Mouse (Mus musculus) stomach, embryonic 16.5 days (tissue): Measurements from ENCODE around the gene Olfr1413. TPM values are rescaled to one million over a fixed set of nuclear protein-coding genes. Genes with fewer than 3 reads are reported as not detected.

Experiments
- ATAC-seq: fragments of 200-750 bp; cut with Nextera tagmentation; 2 replicates; pipeline ENCODE4 v1.8.0; 2017; ENCODE audit warnings: moderate number of reproducible peaks, moderate TSS enrichment; ENCODE audit not compliant: insufficient read depth, low FRiP score
- H3K27ac ChIP-seq: fragments of 300-500 bp; sonication (generic); 2 replicates; pipeline ENCODE4 v1.5.1; 2014; ENCODE audit warnings: low read length
- H3K27me3 ChIP-seq: fragments of 300-500 bp; sonication (generic); 2 replicates; pipeline ENCODE4 v1.6.1; 2014; ENCODE audit warnings: low read length, control low read depth, mixed read lengths; ENCODE audit not compliant: control insufficient read depth, insufficient read depth
- H3K36me3 ChIP-seq: fragments of 300-500 bp; sonication (generic); 2 replicates; pipeline ENCODE4 v1.6.1; 2014; ENCODE audit warnings: low read length; ENCODE audit not compliant: control insufficient read depth, insufficient read depth
- H3K4me1 ChIP-seq: fragments of 300-500 bp; sonication (generic); 2 replicates; pipeline ENCODE4 v1.6.1; 2014; ENCODE audit warnings: low read length, control low read depth, mixed read lengths; ENCODE audit not compliant: control insufficient read depth, insufficient read depth
- H3K4me2 ChIP-seq: fragments of 300-500 bp; sonication (generic); 2 replicates; pipeline ENCODE4 v1.6.1; 2014; ENCODE audit warnings: low read depth, low read length, mixed read lengths
- H3K4me3 ChIP-seq: fragments of 300-500 bp; sonication (generic); replicated peaks from 2 replicates; pipeline ENCODE4 v1.5.1; 2014; ENCODE audit warnings: mild to moderate bottlenecking, low read length
- H3K9ac ChIP-seq: fragments of 300-500 bp; sonication (generic); 2 replicates; pipeline ENCODE4 v1.6.1; 2014; ENCODE audit warnings: low read length
- H3K9me3 ChIP-seq: fragments of 300-500 bp; sonication (generic); replicated peaks from 2 replicates; pipeline ENCODE4 v1.6.1; 2016; ENCODE audit warnings: low read length, control low read depth; ENCODE audit not compliant: control insufficient read depth
- WGBS: fragments of 180-500 bp; shearing (Covaris S2); extraction: QIAGEN DNeasy Blood & Tissue Kit; methylation state at CpG from one replicate; pipeline ENCODE4 v1.1.7; 2014; 5-methylcytosine and 5-hydroxymethylcytosine counted together
- polyA plus RNA-seq: library from polyadenylated mRNA; unstranded; fragments of >200 nt; fragmentation: Nextera tagmentation; extraction: Ambion mirVana; gene quantifications from 2 replicates; pipeline ENCODE4 v1.2.1, GENCODE M21; 2015

The Olfr1413 gene
- polyA plus RNA-seq, 1 experiment from 2014 or later: not detected

DNA sequence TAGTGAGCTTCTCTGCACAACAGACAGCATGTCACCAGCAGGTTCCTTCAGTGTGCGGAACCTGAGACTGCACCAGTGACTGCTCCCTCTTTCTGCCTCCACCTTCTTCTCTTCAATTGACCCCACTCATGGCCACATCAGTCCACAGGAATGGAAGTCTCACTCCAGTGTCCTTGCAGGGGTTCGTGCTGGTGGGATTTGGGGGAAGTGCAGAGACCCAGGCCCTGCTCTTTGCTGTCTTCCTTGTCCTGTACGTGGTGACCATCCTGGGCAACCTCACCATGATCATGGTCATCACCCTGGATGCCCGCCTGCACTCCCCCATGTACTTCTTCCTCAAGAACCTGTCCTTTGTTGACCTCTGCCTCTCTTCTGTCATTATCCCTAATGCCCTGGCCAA lies 36.6 kb downstream of the Olfr1413 start:
- Histone ChIP-seq H3K9me3 (no peaks in the 10 kb centered on the region), H3K4me1 (no peaks in the 10 kb centered on the region), H3K36me3 (no peaks in the 10 kb centered on the region), H3K4me2 (no peak overlapping the region), H3K4me3 (no peak overlapping the region), H3K9ac (no peak overlapping the region), H3K27ac (no peak overlapping the region), H3K27me3 (no peaks in the 10 kb centered on the region)
- ATAC-seq: no peak
- 76% methylated on average over 4 of the region's 4 CpGs for WGBS

DNA sequence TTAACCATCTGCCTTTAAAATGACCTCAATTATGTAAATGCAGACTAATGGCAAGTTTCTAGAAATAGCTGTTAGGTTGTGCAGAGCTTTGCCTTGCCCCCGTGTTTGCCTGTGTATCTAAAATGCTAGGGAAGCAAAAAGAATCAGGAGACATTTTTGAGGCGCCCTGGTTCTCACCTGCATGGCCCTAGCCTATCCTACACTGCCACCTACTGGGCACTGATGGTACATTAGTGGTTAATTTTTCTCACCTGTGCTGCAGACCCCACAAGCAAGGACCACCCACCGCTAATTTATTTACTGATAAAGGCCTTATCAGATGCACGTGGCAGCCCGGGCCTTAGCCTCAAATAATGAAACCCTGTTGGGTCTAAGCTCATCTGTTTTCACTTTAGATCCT lies 39.9 kb downstream of the Olfr1413 start:
- 4% methylated on average over 5 of the region's 5 CpGs for WGBS
- no peak overlapping the region for H3K9ac ChIP-seq
- no peak overlapping the region for H3K4me3 ChIP-seq
- no peak overlapping the region for H3K4me2 ChIP-seq
- H3K9me3 ChIP-seq: no peaks in the 10 kb centered on the region
- H3K27ac ChIP-seq: no peak overlapping the region
- H3K27me3 ChIP-seq: no peaks in the 10 kb centered on the region
- no peaks in the 10 kb centered on the region for H3K36me3 ChIP-seq
- no peaks in the 10 kb centered on the region for H3K4me1 ChIP-seq
- ATAC-seq: no peak

DNA sequence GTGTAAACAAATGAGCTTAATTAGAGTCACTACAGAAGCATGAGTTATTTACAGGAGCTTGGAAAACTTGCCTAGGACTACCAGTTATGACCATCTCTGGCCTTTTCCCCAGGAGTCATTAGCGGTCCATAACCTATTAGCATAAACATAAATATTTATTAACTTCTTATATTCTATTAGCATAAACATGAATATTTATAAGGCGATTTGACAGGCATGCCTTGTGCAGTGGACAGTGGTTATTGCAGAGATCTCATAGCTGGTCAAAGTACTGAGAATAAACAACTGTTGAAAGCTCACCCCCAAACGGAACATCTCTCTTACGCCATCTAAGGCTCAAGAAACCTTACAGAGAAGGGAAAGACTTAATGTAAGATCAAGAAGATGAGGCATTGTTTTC lies 42.1 kb downstream of the Olfr1413 start:
- no peak overlapping the region for H3K27ac ChIP-seq
- no peaks in the 10 kb centered on the region for H3K36me3 ChIP-seq
- H3K9me3 ChIP-seq: no peaks in the 10 kb centered on the region
- H3K4me3 ChIP-seq: no peak overlapping the region
- H3K4me2 ChIP-seq: no peak overlapping the region
- no peaks in the 10 kb centered on the region for H3K27me3 ChIP-seq
- ATAC-seq: no peak
- WGBS: 39% methylated on average over 4 of the region's 4 CpGs
- H3K9ac ChIP-seq: no peak overlapping the region
- no peaks in the 10 kb centered on the region for H3K4me1 ChIP-seq

DNA sequence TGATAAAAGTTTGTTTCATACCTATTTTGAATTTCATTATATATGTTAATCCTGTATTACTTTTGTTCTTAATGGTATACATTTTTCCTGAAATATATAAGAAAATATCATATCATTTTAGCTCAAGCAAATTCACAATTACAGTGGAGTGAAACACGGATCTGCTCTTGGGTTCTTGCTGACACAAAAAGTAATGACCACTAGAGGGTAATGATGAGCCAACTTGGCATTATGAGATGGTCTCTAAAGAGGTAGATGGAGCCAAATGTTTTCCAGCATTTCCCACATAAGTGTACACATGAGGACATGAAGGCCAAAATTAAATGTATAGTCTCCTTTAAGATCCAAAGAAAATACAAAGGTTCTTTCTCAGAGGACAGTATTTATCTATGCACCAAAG lies 43.4 kb downstream of the Olfr1413 start:
- H3K4me1 ChIP-seq: no peaks in the 10 kb centered on the region
- H3K4me2 ChIP-seq: no peak overlapping the region
- H3K9me3 ChIP-seq: no peaks in the 10 kb centered on the region
- no peak overlapping the region for H3K27ac ChIP-seq
- ATAC-seq: no peak
- H3K27me3 ChIP-seq: no peaks in the 10 kb centered on the region
- H3K9ac ChIP-seq: no peak overlapping the region
- no peak overlapping the region for H3K4me3 ChIP-seq
- H3K36me3 ChIP-seq: no peaks in the 10 kb centered on the region
- WGBS: 16% methylated on average over 1 of the region's 1 CpGs

DNA sequence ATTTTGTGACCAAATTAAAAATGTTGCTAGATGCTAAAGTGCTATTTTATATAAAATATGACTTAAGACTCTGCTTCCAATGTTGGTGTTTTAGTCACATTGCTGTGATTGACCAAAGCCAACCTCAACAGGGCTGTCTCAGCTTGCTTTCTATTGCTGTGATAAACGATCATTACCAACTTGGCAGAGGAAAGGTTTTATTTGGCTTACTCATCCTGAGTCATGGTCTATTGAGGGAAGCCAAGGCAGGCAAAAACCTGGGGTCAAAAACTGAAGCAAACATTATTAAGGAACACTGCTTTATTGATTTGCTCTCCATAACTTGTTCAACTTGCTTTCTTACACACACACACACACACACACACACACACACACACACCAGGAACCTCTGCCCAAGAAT lies 44.9 kb downstream of the Olfr1413 start:
- Histone ChIP-seq H3K4me1 (no peaks in the 10 kb centered on the region), H3K9ac (no peak overlapping the region), H3K27ac (no peak overlapping the region), H3K4me3 (no peak overlapping the region), H3K27me3 (no peaks in the 10 kb centered on the region), H3K36me3 (no peaks in the 10 kb centered on the region), H3K4me2 (no peak overlapping the region), H3K9me3 (no peaks in the 10 kb centered on the region)
- 82% methylated on average over 1 of the region's 1 CpGs for WGBS
- ATAC-seq: no peak

DNA sequence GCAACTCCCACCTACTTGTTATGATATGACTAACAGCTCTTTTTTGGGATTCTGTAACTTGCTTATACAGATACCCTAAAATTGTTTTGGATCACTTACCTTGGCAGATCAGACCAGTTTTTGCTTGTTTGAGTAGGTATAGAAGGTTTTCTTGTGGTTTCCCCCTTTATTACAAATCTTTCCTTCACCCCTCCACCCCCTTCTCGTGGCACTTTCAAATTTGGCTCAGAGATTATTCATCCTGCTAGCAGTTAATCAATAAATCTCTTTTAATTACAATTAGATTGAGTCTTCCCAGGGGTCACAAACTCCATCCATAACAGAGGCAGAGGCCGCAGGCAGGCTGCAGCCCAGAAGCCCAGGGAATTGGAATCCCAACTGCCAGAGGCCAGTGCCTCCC lies 46.4 kb downstream of the Olfr1413 start, which contains the start of gene Olfr12:
TSS of gene Olfr12 (plus strand) at position 301 of the 400 bp plus-strand sequence.
- no peak for ATAC-seq
- WGBS: 56% methylated on average over 2 of the region's 2 CpGs
- H3K9me3 ChIP-seq: no peaks in the 10 kb centered on the region
- no peaks in the 10 kb centered on the region for H3K4me1 ChIP-seq
- H3K36me3 ChIP-seq: no peaks in the 10 kb centered on the region
- no peak within 1 kb of the TSS for H3K27ac ChIP-seq
- no peaks in the 10 kb centered on the region for H3K27me3 ChIP-seq
- no peak within 1 kb of the TSS for H3K4me3 ChIP-seq
- H3K9ac ChIP-seq: no peak within 1 kb of the TSS
- H3K4me2 ChIP-seq: no peak within 1 kb of the TSS

DNA sequence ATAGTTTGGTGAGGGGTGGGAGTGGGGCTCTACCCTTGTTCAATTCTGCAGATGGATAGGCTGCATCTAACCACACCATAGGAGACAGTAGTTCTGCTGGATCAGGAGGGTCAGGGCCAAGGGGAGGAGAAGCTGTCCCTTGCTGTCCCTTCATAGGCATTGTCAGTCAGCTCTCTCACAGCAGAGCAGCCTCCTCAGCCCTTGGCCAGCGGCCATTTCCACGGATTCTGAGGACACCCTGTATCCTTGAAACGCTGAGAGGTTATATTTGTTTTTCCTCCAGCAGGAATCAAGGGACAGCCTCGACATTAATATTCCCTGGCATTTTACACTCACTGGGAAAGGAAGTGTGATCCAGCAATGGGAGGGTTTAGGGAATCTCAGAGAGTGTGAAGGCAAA lies 47.2 kb downstream of the Olfr1413 start:
- no peaks in the 10 kb centered on the region for H3K4me1 ChIP-seq
- no peak overlapping the region for H3K4me2 ChIP-seq
- H3K9me3 ChIP-seq: no peaks in the 10 kb centered on the region
- H3K27ac ChIP-seq: no peak overlapping the region
- H3K4me3 ChIP-seq: no peak overlapping the region
- 52% methylated on average over 4 of the region's 4 CpGs for WGBS
- H3K9ac ChIP-seq: no peak overlapping the region
- no peaks in the 10 kb centered on the region for H3K27me3 ChIP-seq
- no peaks in the 10 kb centered on the region for H3K36me3 ChIP-seq
- no peak for ATAC-seq

Other genes with a start within 250 kb of the Olfr1413 start
- 289 and 292 TPM in 2 replicates for gene Ndufa10, start 97.5 kb upstream of the Olfr1413 start, polyA plus RNA-seq
- gene Olfr1416, start 86.2 kb upstream of the Olfr1413 start, polyA plus RNA-seq: not detected in 2 replicates
- not detected in 2 replicates for gene Olfr1415, start 75.2 kb upstream of the Olfr1413 start, polyA plus RNA-seq
- gene Olfr1414, start 52.7 kb upstream of the Olfr1413 start, polyA plus RNA-seq: not detected in 2 replicates
- gene Olfr1412, start 14.5 kb downstream of the Olfr1413 start, polyA plus RNA-seq: not detected in 2 replicates
- gene Olfr1411, start 23.1 kb downstream of the Olfr1413 start, polyA plus RNA-seq: not detected in 2 replicates
- not detected in 2 replicates for gene Olfr1410, start 34.5 kb downstream of the Olfr1413 start, polyA plus RNA-seq
- not detected in 2 replicates for gene Olfr12, start 46.5 kb downstream of the Olfr1413 start, polyA plus RNA-seq
- 335 and 376 TPM in 2 replicates for gene Cops9, start 70.7 kb downstream of the Olfr1413 start, polyA plus RNA-seq
- gene Otos, start 77.5 kb downstream of the Olfr1413 start, polyA plus RNA-seq: 0.19 TPM in 1 of 2 replicates, not detected in the other